Mouse (Mus musculus) WW6 (cell line): ENCODE results near the gene Fam19a3.

Experiments used
- DNase-seq: peaks from one replicate; pipeline ENCODE4 v3.0.0-alpha.2; 2013; ENCODE audit warnings: low read depth, low spot score

Fam19a3 gene

DNA sequence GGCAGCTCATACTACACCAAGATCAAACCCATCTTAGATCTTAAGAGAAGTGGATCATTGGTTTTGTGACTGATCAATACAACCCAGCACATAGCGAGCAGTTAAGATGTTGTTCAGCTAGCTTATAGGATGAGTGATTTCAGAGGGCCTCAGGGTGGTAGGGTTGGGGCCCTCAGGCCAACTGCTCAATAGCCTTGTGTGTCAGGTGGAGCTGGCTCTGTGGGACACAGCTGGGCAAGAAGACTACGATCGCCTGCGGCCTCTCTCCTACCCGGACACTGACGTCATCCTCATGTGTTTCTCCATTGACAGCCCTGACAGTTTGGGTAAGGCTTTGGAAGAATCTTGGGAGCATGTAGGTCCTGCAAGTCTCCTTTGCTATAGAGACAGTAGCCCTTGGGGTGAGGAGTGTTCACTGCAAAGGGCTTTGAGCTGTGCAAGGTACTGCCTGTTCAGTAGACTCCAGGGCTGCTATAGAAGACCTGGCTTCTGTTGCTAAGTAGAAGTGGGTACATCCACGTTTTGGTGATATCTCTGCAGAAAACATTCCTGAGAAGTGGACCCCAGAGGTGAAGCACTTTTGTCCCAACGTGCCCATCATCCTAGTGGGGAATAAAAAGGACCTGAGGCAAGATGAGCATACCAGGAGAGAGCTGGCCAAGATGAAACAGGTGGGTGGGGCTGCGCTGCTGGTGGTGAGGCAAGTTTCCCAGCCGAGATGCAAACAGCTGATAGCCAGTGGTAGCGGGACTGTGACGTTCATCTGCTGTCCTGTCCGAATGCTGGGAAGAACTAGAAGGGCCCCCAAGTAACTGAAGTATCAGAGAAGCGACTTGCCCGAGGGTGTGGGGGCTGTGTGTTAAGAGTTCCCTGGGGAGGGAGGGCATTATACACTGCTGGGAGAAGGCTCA, 11.0 kb upstream of the Fam19a3 start:
- DNase-seq: no peak

GRCm38 (mm10) chr3:104791671-104792070, 10.0 kb upstream of the Fam19a3 start:
- DNase-seq: no peak

GRCm38 (mm10) chr3:104791017-104791416, 9.4 kb upstream of the Fam19a3 start:
- DNase-seq: no peak

DNA sequence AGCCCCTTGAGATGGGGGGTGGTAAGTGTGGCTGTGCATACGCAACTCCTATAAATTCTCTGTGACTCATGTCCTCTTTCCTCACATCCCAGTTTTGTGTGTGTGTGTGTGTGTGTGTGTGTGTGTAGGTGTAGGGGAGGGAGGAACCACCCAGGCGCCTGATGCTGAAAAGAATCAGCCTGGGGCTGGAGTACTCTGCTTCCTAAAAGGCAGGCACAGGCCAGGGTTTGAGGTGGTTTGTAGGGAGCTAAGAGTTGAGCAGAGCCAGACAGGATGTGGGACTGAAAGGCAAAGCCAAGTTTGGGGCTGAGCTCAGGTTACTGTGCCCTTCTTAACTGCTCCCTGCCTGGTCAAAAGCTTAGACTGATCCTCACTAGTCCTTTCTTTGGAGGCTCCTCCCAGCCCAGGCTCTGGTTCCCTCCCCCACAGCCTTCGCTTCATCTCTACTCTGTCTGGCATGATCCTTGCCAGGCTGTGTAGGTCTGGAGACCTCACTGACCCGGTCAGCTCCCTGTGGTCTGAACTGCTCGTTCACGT, 8.8 kb upstream of the Fam19a3 start:
- DNase-seq: no peak

GRCm38 (mm10) chr3:104789822-104790221, 8.2 kb upstream of the Fam19a3 start:
- no peak for DNase-seq

DNA sequence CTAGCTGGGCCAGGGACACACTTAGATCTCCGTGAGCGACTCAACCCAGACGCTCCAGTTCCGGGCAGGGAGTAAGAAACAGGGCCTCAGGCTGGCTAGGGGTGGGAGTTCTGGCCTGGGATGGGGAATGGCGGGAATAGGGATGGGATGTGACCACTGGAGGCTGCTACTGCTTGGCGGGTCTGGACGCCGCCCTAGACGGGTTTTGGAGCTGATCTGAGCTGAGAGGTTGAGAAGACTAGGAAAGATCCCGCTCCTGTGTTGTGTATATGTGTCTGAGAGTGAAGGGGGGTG, 7.6 kb upstream of the Fam19a3 start:
- DNase-seq: no peak

- no peak for DNase-seq
Measured at GRCm38 (mm10) chr3:104788561-104789311, 7.1 kb upstream of the Fam19a3 start.

DNA sequence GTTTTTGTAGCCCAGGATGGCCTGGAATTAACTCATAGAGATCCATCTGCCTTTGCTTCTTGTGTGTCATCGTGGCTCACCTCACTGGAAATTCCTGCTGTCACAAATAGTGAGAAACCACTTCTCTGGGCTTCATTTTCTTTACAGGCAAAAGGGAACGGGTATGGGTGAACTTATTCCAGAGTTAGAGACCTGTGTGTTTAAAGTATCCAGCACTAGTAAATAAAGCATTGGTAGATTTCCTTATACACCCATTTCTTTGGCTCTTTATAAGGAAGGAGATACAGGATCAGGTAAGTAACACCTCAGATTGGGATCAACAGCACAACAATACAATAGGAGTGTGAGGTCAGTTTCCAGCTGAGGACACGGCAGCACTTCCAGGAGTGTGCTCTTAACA, 6.4 kb upstream of the Fam19a3 start, which contains the start of gene Rhoc:
Gene Rhoc, plus strand, starts transcription at position 301 of the 400 bp plus-strand sequence.
- no peak for DNase-seq

GRCm38 (mm10) chr3:104785284-104785683, 3.6 kb upstream of the Fam19a3 start:
- no peak for DNase-seq

DNA sequence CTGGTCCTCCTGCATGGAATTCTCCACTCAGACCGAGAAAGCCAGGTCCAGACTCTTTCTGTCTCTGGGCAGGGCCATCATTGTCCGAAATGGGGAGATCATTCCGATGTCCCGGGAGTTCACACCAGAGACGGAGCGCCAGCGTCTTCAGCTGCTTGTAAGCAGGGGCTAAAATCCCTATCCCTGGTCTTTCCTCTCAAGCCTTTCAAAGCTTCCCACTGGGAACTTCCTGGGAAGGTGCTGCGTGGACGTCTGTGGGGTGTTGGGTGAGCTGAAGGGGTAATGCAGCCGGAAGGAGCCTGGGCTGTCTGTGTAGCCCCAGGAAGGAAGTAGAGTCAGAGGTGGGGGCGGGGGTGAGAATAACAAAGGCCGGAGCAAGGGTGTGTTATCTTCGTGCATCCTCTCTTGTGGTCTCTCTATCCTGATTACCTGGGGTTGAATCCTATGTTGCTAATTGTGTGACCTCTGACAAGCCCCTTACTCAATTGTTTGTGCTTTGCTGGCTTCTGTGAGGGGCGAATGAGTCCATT, 2.4 kb upstream of the Fam19a3 start:
- DNase-seq: no peak

GRCm38 (mm10) chr3:104782061-104782681, 531 bp upstream of the Fam19a3 start:
- DNase-seq: no peak

DNA sequence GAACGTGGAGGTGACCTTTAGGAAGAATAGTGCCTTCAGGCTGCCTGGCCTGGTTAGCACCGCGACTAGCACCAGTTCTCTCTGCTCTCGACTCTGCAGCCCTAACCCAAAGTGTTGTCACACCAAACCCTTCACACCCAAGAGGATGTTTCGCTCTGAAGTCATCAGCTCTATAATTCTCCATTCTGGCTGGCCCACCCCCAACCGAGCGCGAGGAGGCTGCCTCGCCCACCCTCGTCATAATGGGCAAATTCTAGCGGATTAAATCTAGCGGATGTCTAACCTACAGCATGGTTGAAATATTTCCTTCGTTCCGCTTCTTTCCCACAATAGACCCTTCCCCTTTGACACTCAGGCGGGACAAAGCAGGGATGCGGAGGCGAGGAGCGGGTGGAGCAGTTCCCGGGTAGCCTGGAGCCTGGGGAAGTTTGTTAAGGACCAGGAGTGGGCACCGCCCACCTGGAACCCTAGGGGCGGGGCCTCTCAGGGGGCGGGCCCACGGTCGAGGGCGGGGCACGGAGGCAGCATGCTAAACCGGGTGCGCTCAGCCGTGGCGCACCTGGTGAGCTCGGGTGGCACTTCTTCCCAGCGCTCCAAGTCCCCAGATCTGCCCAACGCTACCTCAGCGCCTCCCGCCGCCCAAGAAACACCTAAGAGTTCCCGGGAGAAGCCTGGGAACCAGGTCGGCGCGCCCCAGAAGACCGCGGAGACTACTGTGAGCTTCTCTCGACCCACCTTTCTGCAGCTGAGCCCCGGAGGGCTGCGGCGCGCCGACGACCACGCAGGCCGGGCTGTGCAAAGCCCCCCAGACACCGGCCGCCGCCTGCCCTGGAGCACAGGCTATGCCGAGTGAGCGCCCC, 849 bp downstream of the Fam19a3 start, which contains the start of gene Ppm1j:
Gene Ppm1j, plus strand, starts transcription at position 496 of the 860 bp plus-strand sequence.
- DNase-seq: peak; percentile 74

- DNase-seq: no peak
Measured at GRCm38 (mm10) chr3:104779949-104780348, 1.7 kb downstream of the Fam19a3 start.

DNA sequence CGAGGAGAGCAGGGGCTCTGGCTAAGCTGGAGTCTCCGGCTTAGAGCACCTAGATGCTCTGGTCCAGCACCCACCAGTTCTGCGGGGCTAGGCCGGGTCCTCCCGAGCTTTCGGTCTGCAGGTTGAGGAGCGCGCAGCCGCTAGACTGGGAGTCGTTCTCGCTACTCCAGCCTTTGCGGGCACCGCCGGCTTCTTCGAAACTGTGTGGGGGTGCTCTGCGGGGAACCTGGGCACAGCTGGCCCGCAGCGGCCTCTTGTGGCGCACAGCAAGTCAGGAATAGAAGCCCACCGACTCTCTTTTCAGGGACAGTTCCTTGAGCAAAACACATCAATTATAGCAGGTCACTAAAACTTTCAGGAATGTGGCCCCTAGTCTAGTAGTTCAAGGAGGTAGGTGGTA, 4.3 kb downstream of the Fam19a3 start:
- no peak for DNase-seq

DNA sequence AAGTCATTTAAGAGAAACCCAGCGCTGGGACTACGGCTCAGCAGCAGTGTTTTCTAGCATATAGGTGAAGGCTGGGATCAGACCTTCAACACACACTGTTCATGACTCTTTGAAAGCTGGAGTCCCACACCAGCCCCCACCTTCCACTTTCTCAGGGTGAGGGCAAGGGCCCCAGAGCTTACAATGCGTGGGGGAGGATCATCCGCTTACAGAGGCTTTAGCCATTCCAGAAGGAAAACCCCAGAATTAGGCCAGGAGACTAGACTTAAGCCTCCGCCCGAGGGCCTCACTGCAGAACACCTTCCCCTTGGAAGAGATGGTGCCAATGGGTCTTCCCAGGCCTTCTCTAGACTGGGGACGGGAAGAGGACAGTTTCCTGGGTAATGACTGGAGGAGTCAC, 8.3 kb downstream of the Fam19a3 start:
- no peak for DNase-seq

GRCm38 (mm10) chr3:104771460-104771859, 10.2 kb downstream of the Fam19a3 start:
- no peak for DNase-seq

DNA sequence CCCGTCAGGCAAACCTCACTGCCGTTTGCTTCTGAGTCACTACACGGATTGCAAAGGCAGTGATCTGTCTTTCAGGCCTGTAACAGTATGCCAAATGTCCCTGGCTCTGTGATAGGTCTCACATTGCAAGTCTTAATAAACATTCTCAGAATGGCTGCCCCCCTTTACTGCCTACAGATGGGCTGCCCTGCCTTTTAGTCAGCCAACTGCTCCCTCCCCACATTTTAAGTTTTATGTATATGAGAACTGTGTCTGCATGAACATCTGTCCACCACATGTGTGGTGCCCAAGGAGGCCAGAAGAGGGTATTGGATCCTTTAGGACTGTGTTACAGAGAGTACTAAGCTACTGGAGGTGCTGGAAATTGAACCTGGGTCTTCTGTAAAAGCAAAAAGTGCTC, 10.7 kb downstream of the Fam19a3 start:
- DNase-seq: no peak

DNA sequence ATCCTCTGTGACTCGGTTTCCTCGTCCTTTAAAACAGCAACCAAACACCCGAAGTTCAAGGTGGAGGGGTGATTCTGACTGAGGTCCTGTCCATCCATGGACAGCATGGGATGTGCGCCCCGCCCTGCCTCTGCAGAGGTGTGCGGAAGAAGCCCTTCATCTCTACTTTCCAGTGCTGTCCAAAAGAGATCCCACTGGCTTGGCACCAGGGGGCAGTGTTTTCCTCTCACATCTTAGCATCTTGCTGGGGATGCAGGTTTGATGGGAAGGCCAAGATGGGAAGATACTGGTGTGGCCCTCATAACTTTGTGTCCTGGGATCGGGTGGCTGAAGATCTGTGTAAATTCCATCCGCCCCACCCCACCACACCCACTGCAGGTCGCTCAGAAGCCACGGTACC, 11.6 kb downstream of the Fam19a3 start:
- DNase-seq: no peak

GRCm38 (mm10) chr3:104769135-104769534, 12.5 kb downstream of the Fam19a3 start:
- no peak for DNase-seq

GRCm38 (mm10) chr3:104767716-104768115, 13.9 kb downstream of the Fam19a3 start:
- no peak for DNase-seq

- no peak for DNase-seq
Measured at GRCm38 (mm10) chr3:104767141-104767540, 14.5 kb downstream of the Fam19a3 start.
